Mouse (Mus musculus) heart, postnatal 0 days (tissue): ENCODE results near the gene Tcf21.

Source experiments
- CTCF ChIP-seq: IDR thresholded peaks from 2 replicates; pipeline ENCODE4 v1.5.1; 2016; ENCODE audit warnings: antibody characterized with exemption, control low read depth, low read depth
- EP300 ChIP-seq: IDR thresholded peaks from 2 replicates; pipeline ENCODE4 v1.6.1; 2016; ENCODE audit warnings: antibody characterized with exemption, low read depth

DNA sequence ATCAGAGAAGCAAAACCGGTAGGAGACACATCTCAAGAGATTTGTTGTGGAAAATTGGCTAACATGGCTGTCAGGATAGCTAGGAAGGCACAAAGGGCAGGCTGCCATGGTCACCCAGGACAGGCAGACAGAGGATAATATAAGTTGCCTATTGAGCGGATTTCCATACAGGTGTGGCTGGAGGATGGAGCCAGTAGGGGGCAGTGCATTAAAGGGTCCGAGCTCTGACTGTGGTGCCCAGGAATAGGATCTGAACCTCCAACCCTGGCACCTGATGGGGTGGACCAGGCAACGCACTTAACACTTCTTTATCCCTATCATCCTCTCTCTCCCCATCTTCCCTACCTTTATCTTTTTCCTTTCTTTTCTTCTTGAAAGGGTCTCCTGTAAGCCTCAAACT is 38.5 kb downstream of the Tcf21 start:
- peak; percentile 34 for TF ChIP-seq CTCF
- no peak for TF ChIP-seq EP300
